ENCODE assay signal across 8 mouse cellular contexts in the genomic region with DNA sequence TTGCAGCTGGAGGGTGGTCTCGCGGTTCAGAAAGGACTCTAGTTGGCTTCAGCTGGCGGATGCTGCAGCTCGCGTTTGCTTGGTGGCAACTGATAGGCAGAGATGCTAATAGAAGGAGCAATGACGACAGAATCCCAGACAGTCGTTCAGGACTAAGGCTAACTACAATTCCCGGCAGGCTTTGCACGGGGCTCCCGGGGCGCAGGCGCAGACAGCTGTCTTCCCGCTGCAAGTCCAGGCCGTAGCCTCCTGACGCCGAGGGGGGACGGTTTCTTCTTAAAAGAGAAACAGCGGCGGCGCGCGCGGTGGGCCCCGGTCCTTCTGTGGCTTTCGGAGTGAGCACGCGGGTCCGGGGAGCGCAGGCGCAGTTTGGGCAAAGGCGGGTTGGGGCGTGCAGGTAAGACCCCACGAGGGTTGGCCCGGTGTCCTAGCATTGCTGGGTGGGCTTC. TPM values are rescaled to one million over a fixed set of nuclear protein-coding genes. Genes with fewer than 3 reads are reported as not detected.
DNase-seq lines count a peak whose midpoint lies in the region; ATAC-seq and TF ChIP-seq lines count a peak whose summit lies in the region.

TSS of gene Zfp692 (plus strand) at position 210 of the 449 bp plus-strand sequence.

- peaks cover 14% of the 10 kb centered on the region for H3K36me3 ChIP-seq in heart, embryonic 10.5 days
- H3K36me3 ChIP-seq in kidney, embryonic 16.5 days (ENCODE audit: insufficient read depth, low read length) = peaks cover 9% of the 10 kb centered on the region; the same call in 1 of the 2 replicates
- H3K36me3 ChIP-seq in liver, adult 2 months (ENCODE audit: control insufficient read depth, insufficient read depth, low read length) = no peaks in the 10 kb centered on the region
- no peaks in the 10 kb centered on the region for H3K36me3 ChIP-seq in myocyte (ENCODE audit: control insufficient read depth, insufficient read depth)
- H3K36me3 ChIP-seq in splenic B cell, adult 2 months (ENCODE audit: control insufficient read depth, insufficient read depth, low read length, poor library complexity, severe bottlenecking) = no peaks in the 10 kb centered on the region; the same call in 1 of the 2 replicates

- H3K27ac ChIP-seq in bone marrow macrophage, adult 2 months (ENCODE audit: insufficient read depth, low read depth, low read length) = peak within 1 kb of the TSS; percentile 0; the same call in 1 of the 2 replicates
- no peak within 1 kb of the TSS for H3K27ac ChIP-seq in embryonic fibroblast, embryonic 13.5 days (ENCODE audit: insufficient read depth, low read length)
- peak within 1 kb of the TSS; percentile 91 for H3K27ac ChIP-seq in heart, embryonic 10.5 days
- peak within 1 kb of the TSS; percentile 88 for H3K27ac ChIP-seq in kidney, embryonic 16.5 days (ENCODE audit: low read length)
- no peak within 1 kb of the TSS for H3K27ac ChIP-seq in liver, adult 2 months (replicated peaks; ENCODE audit: insufficient read depth, low read depth, low read length)

- no peaks in the 10 kb centered on the region for H3K9me3 ChIP-seq in heart, embryonic 10.5 days
- no peaks in the 10 kb centered on the region for H3K9me3 ChIP-seq in kidney, embryonic 16.5 days (ENCODE audit: low read length)

- ATAC-seq in kidney, embryonic 16.5 days (ENCODE audit: low FRiP score, low TSS enrichment) = peak; percentile 74

- WGBS in heart, embryonic 10.5 days = under 1% methylated on average over 34 of the region's 34 CpGs
- WGBS in kidney, embryonic 16.5 days = under 1% methylated on average over 34 of the region's 34 CpGs
- under 1% methylated on average over 34 of the region's 34 CpGs for WGBS in liver, adult 2 months

- H3K9ac ChIP-seq in kidney, embryonic 16.5 days (replicated peaks; ENCODE audit: low read length) = peak within 1 kb of the TSS; percentile 78
- peak within 1 kb of the TSS; percentile 81 for H3K9ac ChIP-seq in liver, adult 2 months (ENCODE audit: low read depth, low read length)

- peaks cover 8% of the 10 kb centered on the region; the same call in 1 of the 2 replicates for H3K4me1 ChIP-seq in bone marrow macrophage, adult 2 months (ENCODE audit: control insufficient read depth, insufficient read depth, low read length)
- H3K4me1 ChIP-seq in embryonic fibroblast, embryonic 13.5 days (ENCODE audit: control insufficient read depth, insufficient read depth, low read length) = no peaks in the 10 kb centered on the region
- peaks cover 18% of the 10 kb centered on the region for H3K4me1 ChIP-seq in heart, embryonic 10.5 days
- peaks cover 14% of the 10 kb centered on the region for H3K4me1 ChIP-seq in kidney, embryonic 16.5 days (ENCODE audit: insufficient read depth, low read length)
- H3K4me1 ChIP-seq in liver, adult 2 months (ENCODE audit: control insufficient read depth, insufficient read depth, low read length) = peaks cover 2% of the 10 kb centered on the region; the same call in 1 of the 2 replicates

- peak within 1 kb of the TSS; percentile 96 for H3K4me2 ChIP-seq in kidney, embryonic 16.5 days (replicated peaks; ENCODE audit: low read depth, low read length)
- H3K4me2 ChIP-seq in myocyte (ENCODE audit: low read depth) = peak within 1 kb of the TSS; percentile 89

- no peak for TF ChIP-seq CTCF in bone marrow macrophage, adult 2 months (IDR thresholded peaks at IDR 0.05; ENCODE audit: low read depth, low read length)
- no peak for TF ChIP-seq CTCF in embryonic fibroblast, embryonic 13.5 days (IDR thresholded peaks at IDR 0.05; ENCODE audit: borderline replicate concordance, insufficient read depth, low read length)
- TF ChIP-seq CTCF in liver, adult 2 months (IDR thresholded peaks at IDR 0.05; ENCODE audit: low read depth, low read length) = no peak

- H3K27me3 ChIP-seq in heart, embryonic 10.5 days (ENCODE audit: insufficient read depth, poor library complexity, severe bottlenecking) = no peaks in the 10 kb centered on the region
- H3K27me3 ChIP-seq in kidney, embryonic 16.5 days (ENCODE audit: insufficient read depth, low read length) = no peaks in the 10 kb centered on the region
- no peaks in the 10 kb centered on the region for H3K27me3 ChIP-seq in liver, adult 2 months (ENCODE audit: control insufficient read depth, insufficient read depth, low read length)
- no peaks in the 10 kb centered on the region for H3K27me3 ChIP-seq in myocyte (ENCODE audit: control insufficient read depth, insufficient read depth, insufficient read length)
- H3K27me3 ChIP-seq in splenic B cell, adult 2 months (ENCODE audit: control insufficient read depth, insufficient read depth, low read length, poor library complexity, severe bottlenecking) = no peaks in the 10 kb centered on the region

- H3K4me3 ChIP-seq in bone marrow macrophage, adult 2 months (ENCODE audit: insufficient read depth, low read length) = peak within 1 kb of the TSS; percentile 74
- H3K4me3 ChIP-seq in embryonic fibroblast, embryonic 13.5 days (ENCODE audit: insufficient read depth, low read length) = peak within 1 kb of the TSS; percentile 53
- H3K4me3 ChIP-seq in heart, embryonic 10.5 days = peak within 1 kb of the TSS; percentile 72
- peak within 1 kb of the TSS; percentile 63 for H3K4me3 ChIP-seq in kidney, embryonic 16.5 days (ENCODE audit: low read length)
- H3K4me3 ChIP-seq in liver, adult 2 months (ENCODE audit: insufficient read depth, low read depth, low read length) = peak within 1 kb of the TSS; percentile 64
- peak within 1 kb of the TSS; percentile 57 for H3K4me3 ChIP-seq in myocyte

- H3ac ChIP-seq in myocyte (ENCODE audit: control insufficient read depth, insufficient read length) = peak within 1 kb of the TSS; percentile 17

- no peak for TF ChIP-seq POLR2A in bone marrow macrophage, adult 2 months (IDR thresholded peaks at IDR 0.05; ENCODE audit: borderline replicate concordance, low read depth, low read length)
- TF ChIP-seq POLR2A in embryonic fibroblast, embryonic 13.5 days (IDR thresholded peaks at IDR 0.05; ENCODE audit: low read depth, low read length) = peak; percentile 22
- TF ChIP-seq POLR2A in liver, adult 2 months (IDR thresholded peaks at IDR 0.05; ENCODE audit: extremely low read depth, insufficient read depth, low read length) = no peak
- peak; percentile 42 for TF ChIP-seq POLR2A in myocyte (IDR thresholded peaks at IDR 0.05; ENCODE audit: insufficient read length, low read depth)

- DNase-seq in A20 (ENCODE audit: low read depth, low spot score) = peak; percentile 94
- peak; percentile 98 for DNase-seq in heart, embryonic 10.5 days (ENCODE audit: low spot score)
- DNase-seq in liver, adult 2 months (ENCODE audit: extremely low read depth, low read depth, low spot score) = peak; percentile 85
- peak; percentile 91 for DNase-seq in splenic B cell, adult 2 months (ENCODE audit: low read depth, low spot score)

- no peaks in the 10 kb centered on the region for H3K79me2 ChIP-seq in liver, adult 2 months (ENCODE audit: control insufficient read depth, insufficient read depth, low read length)
- no peaks in the 10 kb centered on the region for H3K79me2 ChIP-seq in myocyte (ENCODE audit: control insufficient read depth, insufficient read depth)

TF ChIP-seq in myocyte, 11 proteins besides CTCF, POLR2A, EP300 and RAD21:
- TF ChIP-seq CEBPB (IDR thresholded peaks at IDR 0.05; ENCODE audit: insufficient read depth, poor library complexity, severe bottlenecking) (no peak), E2F4 (IDR thresholded peaks at IDR 0.05; ENCODE audit: insufficient read depth) (no peak), TCF12 (IDR thresholded peaks at IDR 0.05; ENCODE audit: insufficient read depth, poor library complexity, severe bottlenecking) (no peak), SRF (IDR thresholded peaks at IDR 0.05; ENCODE audit: control insufficient read depth, insufficient read length, low read depth) (peak; percentile 37), MYOD1 (IDR thresholded peaks at IDR 0.05; ENCODE audit: control insufficient read depth in 1 of 3, insufficient read length in 2 of 3, low read depth in 2 of 3) (peak in 2 of 3 experiments; percentile 13 to 21), MAX (IDR thresholded peaks at IDR 0.05; ENCODE audit: low read depth) (no peak), USF1 (IDR thresholded peaks at IDR 0.05; ENCODE audit: low read depth) (no peak), TCF3 (IDR thresholded peaks at IDR 0.05; ENCODE audit: insufficient read length, low read depth) (no peak), REST (IDR thresholded peaks at IDR 0.05; ENCODE audit: insufficient read depth, insufficient read length) (no peak), MYOG (IDR thresholded peaks at IDR 0.05; ENCODE audit: control insufficient read depth in 1 of 3, insufficient read depth in 1 of 3, insufficient read length in 2 of 3, low read depth in 2 of 3) (peak in 1 of 3 experiments; percentile 17), POLR2AphosphoS2 (IDR thresholded peaks at IDR 0.05; ENCODE audit: insufficient read length, low read depth) (no peak)
TF ChIP-seq in myocyte: peak in this region for 3.

RNA-seq across cellular contexts. Expression of gene Zfp692, which starts in this region (rescaled TPM):
- polyA plus RNA-seq in bone marrow macrophage, adult 2 months (2012; ENCODE audit: insufficient read depth, insufficient read length, missing spikeins) = 12.1 and 13.5 TPM in 2 replicates
- 10.3 and 11.6 TPM in 2 replicates for polyA plus RNA-seq in embryonic fibroblast, embryonic 13.5 days (2011; ENCODE audit: insufficient read length, low read depth, missing spikeins)
- 18.5 and 19.2 TPM in 2 replicates for polyA plus RNA-seq in heart, embryonic 10.5 days (2016; fragmentation: Nextera tagmentation; extraction: Ambion mirVana)
- 30.1 and 33.3 TPM in 2 replicates for polyA plus RNA-seq in kidney, embryonic 16.5 days (2015; fragmentation: Nextera tagmentation; extraction: Ambion mirVana)
- 2.3 and 3.0 TPM in 2 replicates for total RNA-seq in liver, adult 2 months (2014; rRNA removed)
- polyA plus RNA-seq in liver, adult 2 months (2012; rRNA removed) = 5.9 and 8.9 TPM in 2 replicates
- 6.0 TPM for polyA plus RNA-seq in myocyte (2012; fragmentation: generic; extraction: Trizol)

Comparison
In these comparisons a context has a peak if more than half of its experiments do, and no peak if none do; other contexts are left out.
1. H3K27ac ChIP-seq: peak in bone marrow macrophage, adult 2 months (single experiment), heart, embryonic 10.5 days (single experiment) and kidney, embryonic 16.5 days (single experiment); none in embryonic fibroblast, embryonic 13.5 days (single experiment) and liver, adult 2 months (single experiment).
2. POLR2A ChIP-seq: peak in embryonic fibroblast, embryonic 13.5 days (single experiment) and myocyte (single experiment); none in bone marrow macrophage, adult 2 months (single experiment) and liver, adult 2 months (single experiment).
3. Peak in every context shown above with its lines, with median percentiles within 50 percentile points of each other: DNase-seq and H3K4me3 ChIP-seq.